8 mouse cellular contexts compared by ENCODE assay signal in genomic region chr5:140649101-140649667, GRCm38 (mm10). TPM values are rescaled to one million over a fixed set of nuclear protein-coding genes. Genes with fewer than 3 reads are reported as not detected.
A peak's percentile ranks its signal among the peaks of the same experiment; 100 is the strongest.
DNase-seq lines count a peak whose midpoint lies in the region; ATAC-seq and TF ChIP-seq lines count a peak whose summit lies in the region.

No protein-coding gene starts in this region.

- no peak for TF ChIP-seq CTCF in bone marrow macrophage, adult 2 months (IDR thresholded peaks at IDR 0.05; ENCODE audit: low read depth, low read length)
- TF ChIP-seq CTCF in spleen, adult 2 months (IDR thresholded peaks at IDR 0.05; ENCODE audit: extremely low read depth, insufficient read depth, insufficient read length, insufficient replicate concordance) = no peak

- H3K9ac ChIP-seq in embryonic facial prominence, embryonic 15.5 days = no peak overlapping the region
- peak overlapping the region; percentile 98 for H3K9ac ChIP-seq in limb, embryonic 14.5 days (ENCODE audit: low read depth, low read length, severe bottlenecking)
- peak overlapping the region; percentile 68 for H3K9ac ChIP-seq in midbrain, embryonic 16.5 days (ENCODE audit: low read depth, low read length)

- peak overlapping the region; percentile 46 for H3K4me3 ChIP-seq in bone marrow macrophage, adult 2 months (ENCODE audit: insufficient read depth, low read length)
- H3K4me3 ChIP-seq in embryonic facial prominence, embryonic 15.5 days (replicated peaks) = peak overlapping the region; percentile 98
- peak overlapping the region; percentile 95 for H3K4me3 ChIP-seq in limb, embryonic 14.5 days (replicated peaks; ENCODE audit: low read length)
- peak overlapping the region; percentile 90 for H3K4me3 ChIP-seq in midbrain, embryonic 16.5 days (ENCODE audit: low read depth, low read length)
- peak overlapping the region; percentile 51; the same call in 1 of the 2 replicates for H3K4me3 ChIP-seq in spleen, adult 2 months (ENCODE audit: extremely low read depth, insufficient read depth, insufficient read length)

- no peaks in the 10 kb centered on the region for H3K9me3 ChIP-seq in embryonic facial prominence, embryonic 15.5 days (replicated peaks)
- H3K9me3 ChIP-seq in limb, embryonic 14.5 days (ENCODE audit: control insufficient read depth, low read length) = no peaks in the 10 kb centered on the region
- H3K9me3 ChIP-seq in midbrain, embryonic 16.5 days (replicated peaks; ENCODE audit: control insufficient read depth, low read length, poor library complexity, severe bottlenecking) = no peaks in the 10 kb centered on the region

- no peak overlapping the region for H3K27ac ChIP-seq in bone marrow macrophage, adult 2 months (ENCODE audit: insufficient read depth, low read depth, low read length)
- peak overlapping the region; percentile 65 for H3K27ac ChIP-seq in embryonic facial prominence, embryonic 15.5 days (replicated peaks)
- no peak overlapping the region; the same call in 1 of the 2 replicates for H3K27ac ChIP-seq in limb, embryonic 14.5 days (replicated peaks; ENCODE audit: low read depth, low read length)
- peak overlapping the region; percentile 95 for H3K27ac ChIP-seq in midbrain, embryonic 16.5 days (ENCODE audit: low read length)
- no peak overlapping the region for H3K27ac ChIP-seq in spleen, adult 2 months (ENCODE audit: insufficient read depth, low read length)

- 8% methylated on average over 22 of the region's 26 CpGs for WGBS in embryonic facial prominence, embryonic 15.5 days
- WGBS in limb, embryonic 14.5 days = 3% methylated on average over 21 of the region's 26 CpGs
- 2% methylated on average over 21 of the region's 26 CpGs for WGBS in midbrain, embryonic 16.5 days
- 19% methylated on average over 26 of the region's 26 CpGs for WGBS in spleen, adult 2 months

- H3K27me3 ChIP-seq in embryonic facial prominence, embryonic 15.5 days = no peaks in the 10 kb centered on the region
- H3K27me3 ChIP-seq in limb, embryonic 14.5 days (ENCODE audit: control insufficient read depth, insufficient read depth, low read length) = no peaks in the 10 kb centered on the region
- no peaks in the 10 kb centered on the region for H3K27me3 ChIP-seq in midbrain, embryonic 16.5 days (ENCODE audit: control insufficient read depth, insufficient read depth, low read depth, low read length)
- no peaks in the 10 kb centered on the region for H3K27me3 ChIP-seq in spleen, adult 2 months (ENCODE audit: control insufficient read depth, insufficient read depth, low read length)

- peak; percentile 97 to 98 for DNase-seq in B cell, adult 2 months
- peak; percentile 95 to 96 for DNase-seq in heart, adult 9 months (ENCODE audit: low spot score in 2 of 2)
- peak; percentile 97 for DNase-seq in kidney, adult 9 months
- peak; percentile 100 for DNase-seq in limb, embryonic 14.5 days (ENCODE audit: low spot score)
- peak; percentile 89 to 98 for DNase-seq in spleen, adult 2 months (ENCODE audit: low read depth in 1 of 2, low spot score in 2 of 2)

- H3K4me1 ChIP-seq in bone marrow macrophage, adult 2 months (ENCODE audit: control insufficient read depth, insufficient read depth, low read length) = peaks cover 26% of the 10 kb centered on the region
- H3K4me1 ChIP-seq in embryonic facial prominence, embryonic 15.5 days = peaks cover 53% of the 10 kb centered on the region
- H3K4me1 ChIP-seq in limb, embryonic 14.5 days (ENCODE audit: control insufficient read depth, insufficient read depth, low read length) = peaks cover 25% of the 10 kb centered on the region
- H3K4me1 ChIP-seq in midbrain, embryonic 16.5 days (ENCODE audit: control insufficient read depth, insufficient read depth, low read length) = peaks cover 39% of the 10 kb centered on the region
- peaks cover 16% of the 10 kb centered on the region; the same call in 1 of the 2 replicates for H3K4me1 ChIP-seq in spleen, adult 2 months (ENCODE audit: control insufficient read depth, insufficient read depth, insufficient read length)

- ATAC-seq in embryonic facial prominence, embryonic 15.5 days (ENCODE audit: insufficient number of reproducible peaks, low FRiP score, low TSS enrichment, low read depth) = peak; percentile 93
- ATAC-seq in limb, embryonic 14.5 days (ENCODE audit: low FRiP score, low read depth) = peak; percentile 92
- peak; percentile 94 for ATAC-seq in midbrain, embryonic 16.5 days

- H3K4me2 ChIP-seq in embryonic facial prominence, embryonic 15.5 days (replicated peaks) = peak overlapping the region; percentile 88
- H3K4me2 ChIP-seq in limb, embryonic 14.5 days (replicated peaks; ENCODE audit: low read depth, low read length, severe bottlenecking) = peak overlapping the region; percentile 78
- H3K4me2 ChIP-seq in midbrain, embryonic 16.5 days (ENCODE audit: low read length) = peak overlapping the region; percentile 76

- TF ChIP-seq POLR2A in bone marrow macrophage, adult 2 months (IDR thresholded peaks at IDR 0.05; ENCODE audit: borderline replicate concordance, low read depth, low read length) = no peak
- no peak for TF ChIP-seq POLR2A in limb, embryonic 14.5 days (IDR thresholded peaks at IDR 0.05; ENCODE audit: borderline replicate concordance, extremely low read depth, insufficient read depth, insufficient read length)
- TF ChIP-seq POLR2A in spleen, adult 2 months (IDR thresholded peaks at IDR 0.05; ENCODE audit: low read depth, low read length) = no peak

- peaks cover 8% of the 10 kb centered on the region; the same call in 1 of the 2 replicates for H3K36me3 ChIP-seq in embryonic facial prominence, embryonic 15.5 days
- peaks cover 30% of the 10 kb centered on the region; the same call in 1 of the 2 replicates for H3K36me3 ChIP-seq in limb, embryonic 14.5 days (ENCODE audit: control insufficient read depth, insufficient read depth, low read length)
- H3K36me3 ChIP-seq in midbrain, embryonic 16.5 days (ENCODE audit: control insufficient read depth, insufficient read depth, low read length) = no peaks in the 10 kb centered on the region
- H3K36me3 ChIP-seq in spleen, adult 2 months (ENCODE audit: control insufficient read depth, insufficient read depth, low read length) = no peaks in the 10 kb centered on the region

RNA-seq across cellular contexts. Expression of gene Ttyh3, which starts 0.4 kb away (rescaled TPM):
- polyA plus RNA-seq in bone marrow macrophage, adult 2 months (2012; ENCODE audit: insufficient read depth, insufficient read length, missing spikeins) = 73.6 and 91.5 TPM in 2 replicates
- 42.3 and 43.7 TPM in 2 replicates for polyA plus RNA-seq in embryonic facial prominence, embryonic 15.5 days (2015; fragmentation: Nextera tagmentation; extraction: Ambion mirVana)
- polyA plus RNA-seq in limb, embryonic 14.5 days (2012; rRNA removed) = 118 and 180 TPM in 2 replicates
- 57.5 and 66.3 TPM in 2 replicates for polyA plus RNA-seq in limb, embryonic 14.5 days (2014; fragmentation: Nextera tagmentation; extraction: Ambion mirVana)
- polyA plus RNA-seq in midbrain, embryonic 16.5 days (2015; fragmentation: Nextera tagmentation; extraction: Ambion mirVana) = 56.0 and 61.5 TPM in 2 replicates
- 95.1 and 118 TPM in 2 replicates for polyA plus RNA-seq in spleen, adult 2 months (2012; rRNA removed)

RNA-seq across cellular contexts. Expression of gene Lfng, which starts 42.1 kb away (rescaled TPM):
- 60.6 and 75.4 TPM in 2 replicates for polyA plus RNA-seq in bone marrow macrophage, adult 2 months (2012; ENCODE audit: insufficient read depth, insufficient read length, missing spikeins)
- 31.8 and 36.0 TPM in 2 replicates for polyA plus RNA-seq in embryonic facial prominence, embryonic 15.5 days (2015; fragmentation: Nextera tagmentation; extraction: Ambion mirVana)
- 38.9 and 48.2 TPM in 2 replicates for polyA plus RNA-seq in limb, embryonic 14.5 days (2012; rRNA removed)
- 19.2 and 21.4 TPM in 2 replicates for polyA plus RNA-seq in limb, embryonic 14.5 days (2014; fragmentation: Nextera tagmentation; extraction: Ambion mirVana)
- 18.4 and 23.1 TPM in 2 replicates for polyA plus RNA-seq in midbrain, embryonic 16.5 days (2015; fragmentation: Nextera tagmentation; extraction: Ambion mirVana)
- polyA plus RNA-seq in spleen, adult 2 months (2012; rRNA removed) = 165 and 240 TPM in 2 replicates

RNA-seq across cellular contexts. Expression of gene Iqce, which starts 53.0 kb away (rescaled TPM):
- 28.7 and 38.3 TPM in 2 replicates for polyA plus RNA-seq in bone marrow macrophage, adult 2 months (2012; ENCODE audit: insufficient read depth, insufficient read length, missing spikeins)
- polyA plus RNA-seq in embryonic facial prominence, embryonic 15.5 days (2015; fragmentation: Nextera tagmentation; extraction: Ambion mirVana) = 24.6 and 28.2 TPM in 2 replicates
- 38.3 and 43.1 TPM in 2 replicates for polyA plus RNA-seq in limb, embryonic 14.5 days (2012; rRNA removed)
- 23.4 and 24.0 TPM in 2 replicates for polyA plus RNA-seq in limb, embryonic 14.5 days (2014; fragmentation: Nextera tagmentation; extraction: Ambion mirVana)
- 30.5 and 31.5 TPM in 2 replicates for polyA plus RNA-seq in midbrain, embryonic 16.5 days (2015; fragmentation: Nextera tagmentation; extraction: Ambion mirVana)
- polyA plus RNA-seq in spleen, adult 2 months (2012; rRNA removed) = 12.2 and 12.5 TPM in 2 replicates

RNA-seq across cellular contexts. Expression of gene Brat1, which starts 55.6 kb away (rescaled TPM):
- 13.5 and 14.5 TPM in 2 replicates for polyA plus RNA-seq in bone marrow macrophage, adult 2 months (2012; ENCODE audit: insufficient read depth, insufficient read length, missing spikeins)
- 24.2 and 26.0 TPM in 2 replicates for polyA plus RNA-seq in embryonic facial prominence, embryonic 15.5 days (2015; fragmentation: Nextera tagmentation; extraction: Ambion mirVana)
- polyA plus RNA-seq in limb, embryonic 14.5 days (2012; rRNA removed) = 29.6 and 38.6 TPM in 2 replicates
- polyA plus RNA-seq in limb, embryonic 14.5 days (2014; fragmentation: Nextera tagmentation; extraction: Ambion mirVana) = 19.9 and 22.2 TPM in 2 replicates
- 21.8 and 24.8 TPM in 2 replicates for polyA plus RNA-seq in midbrain, embryonic 16.5 days (2015; fragmentation: Nextera tagmentation; extraction: Ambion mirVana)
- 28.3 and 40.5 TPM in 2 replicates for polyA plus RNA-seq in spleen, adult 2 months (2012; rRNA removed)

Comparison
In these comparisons a context has a peak if more than half of its experiments do, and no peak if none do; other contexts are left out.
1. H3K27ac ChIP-seq: peak in embryonic facial prominence, embryonic 15.5 days (single experiment) and midbrain, embryonic 16.5 days (single experiment); none in bone marrow macrophage, adult 2 months (single experiment), limb, embryonic 14.5 days (single experiment) and spleen, adult 2 months (single experiment).
2. H3K4me3 ChIP-seq: peak in every context shown above with its lines; median percentile 98 in embryonic facial prominence, embryonic 15.5 days; 95 in limb, embryonic 14.5 days; 90 in midbrain, embryonic 16.5 days; 51 in spleen, adult 2 months; 46 in bone marrow macrophage, adult 2 months.
3. Peak in every context shown above with its lines, with median percentiles within 50 percentile points of each other: DNase-seq, ATAC-seq and H3K4me2 ChIP-seq.